24 mouse cellular contexts compared by ENCODE assay signal in genomic region chr4:156209963-156210635, GRCm38 (mm10). TPM values are rescaled to one million over a fixed set of nuclear protein-coding genes. Genes with fewer than 3 reads are reported as not detected.
DNase-seq lines count a peak whose midpoint lies in the region; ATAC-seq and TF ChIP-seq lines count a peak whose summit lies in the region.
"Had no signal": no experiment of that assay in that cellular context is flagged by ENCODE, and none has a peak within 500 bp of the region (broad histone marks: within the 10 kb centered on the region; RNA-seq: fewer than 3 reads in every experiment).

No protein-coding gene starts in this region.

- peak; percentile 55; the same call in 1 of the 2 replicates for ATAC-seq in frontal cortex, adult (ENCODE audit: low TSS enrichment)
- no peak for ATAC-seq in liver, postnatal 0 days
- ATAC-seq in granulocyte monocyte progenitor cell, adult 5-6 weeks (replicated peaks; ENCODE audit: poor library complexity, severe bottlenecking) = peak; percentile 86
- 0 out of 2 replicates have a peak, but pooled peaks have one; percentile 18 for ATAC-seq in neutrophil, adult 5-6 weeks (ENCODE audit: extremely low read depth, insufficient number of reproducible peaks, low FRiP score, poor library complexity, severe bottlenecking)
- ATAC-seq: forebrain, embryonic 13.5 days; forebrain, embryonic 16.5 days; intestine, postnatal 0 days; Patski had no signal

- DNase-seq in frontal cortex, postnatal 36 days (ENCODE audit: low spot score in 2 of 2) = no peak
- DNase-seq in liver, postnatal 0 days = no peak
- no peak for DNase-seq in liver
- DNase-seq in heart, postnatal 4 days = no peak
- no peak for DNase-seq in thymus, postnatal 25 days
- DNase-seq: adrenal gland, postnatal 10 days; adrenal gland, postnatal 36 days; cerebellum, adult 18-20 months; cerebellum, adult 9-10 months; cerebellum, postnatal 14 days; gastrocnemius, postnatal 25 days; heart, postnatal 10 days; heart, postnatal 36 days had no signal

- TF ChIP-seq EP300 in liver, postnatal 0 days (IDR thresholded peaks at IDR 0.05; ENCODE audit: low read depth) = no peak

- peaks cover 3% of the 10 kb centered on the region for H3K27me3 ChIP-seq in liver, postnatal 0 days (ENCODE audit: insufficient read depth, low read length)
- H3K27me3 ChIP-seq: forebrain, embryonic 13.5 days; hindbrain, embryonic 15.5 days; Patski had no signal

- no peaks in the 10 kb centered on the region for H3K9me3 ChIP-seq in liver, postnatal 0 days (ENCODE audit: low read length)
- H3K9me3 ChIP-seq: embryonic facial prominence, embryonic 13.5 days; forebrain, embryonic 13.5 days; hindbrain, embryonic 15.5 days had no signal

- TF ChIP-seq CTCF in liver, postnatal 0 days (IDR thresholded peaks at IDR 0.05; ENCODE audit: low read depth) = no peak

- peak overlapping the region; percentile 50; the same call in 1 of the 2 replicates for H3K27ac ChIP-seq in liver, postnatal 0 days (ENCODE audit: low read depth)
- H3K27ac ChIP-seq: embryonic facial prominence, embryonic 13.5 days; forebrain, embryonic 13.5 days; hindbrain, embryonic 15.5 days had no signal

- H3K4me3 ChIP-seq in liver, postnatal 0 days (ENCODE audit: low read depth, low read length) = no peak overlapping the region
- H3K4me3 ChIP-seq: embryonic facial prominence, embryonic 13.5 days; erythroblast, embryonic 14.5 days; forebrain, embryonic 13.5 days; hindbrain, embryonic 15.5 days had no signal

- H3K4me2 ChIP-seq in liver, postnatal 0 days (ENCODE audit: low read depth, low read length) = peak overlapping the region; percentile 40
- H3K4me2 ChIP-seq: embryonic facial prominence, embryonic 13.5 days; forebrain, embryonic 13.5 days; heart, embryonic 11.5 days; hindbrain, embryonic 15.5 days had no signal

- WGBS in liver, postnatal 0 days (ENCODE audit: insufficient replicate concordance) = 52% methylated on average over 13 of the region's 13 CpGs

- no peaks in the 10 kb centered on the region for H3K36me3 ChIP-seq in liver, postnatal 0 days (replicated peaks; ENCODE audit: insufficient read depth, low read length)
- H3K36me3 ChIP-seq: embryonic facial prominence, embryonic 13.5 days; hindbrain, embryonic 15.5 days had no signal

- no peak overlapping the region for H3K9ac ChIP-seq in liver, postnatal 0 days (replicated peaks)
- H3K9ac ChIP-seq: embryonic facial prominence, embryonic 13.5 days; forebrain, embryonic 13.5 days; hindbrain, embryonic 15.5 days had no signal

- H3K4me1 ChIP-seq in liver, postnatal 0 days (ENCODE audit: insufficient read depth) = no peaks in the 10 kb centered on the region
- H3K4me1 ChIP-seq: embryonic facial prominence, embryonic 13.5 days; hindbrain, embryonic 15.5 days had no signal

RNA-seq across cellular contexts. Expression of gene Perm1, which starts 5.6 kb away (rescaled TPM):
- 0.08 and 0.19 TPM in 2 replicates for polyA plus RNA-seq in liver, postnatal 0 days (2015; fragmentation: Nextera tagmentation; extraction: Ambion mirVana)
- not detected in 2 replicates for total RNA-seq in granulocyte monocyte progenitor cell, adult 5-6 weeks (2014; fragmentation: Nextera tagmentation)
- total RNA-seq in granulocyte monocyte progenitor cell, adult 5-6 weeks (2017) = 0.05 TPM in 1 of 2 replicates, not detected in the other
- total RNA-seq in neutrophil, adult 5-6 weeks (2017) = 1.4 and 1.7 TPM in 2 replicates
- total RNA-seq in heart, postnatal 4 days (2021) = 100 to 1,000 TPM in 1 of 2 experiments, 10 to 100 TPM in 1; 91.2 to 106 TPM
- polyA plus RNA-seq: erythroblast, embryonic 14.5 days had no signal

RNA-seq across cellular contexts. Expression of gene AW011738, which starts 7.0 kb away (rescaled TPM):
- 1.7 and 1.9 TPM in 2 replicates for polyA plus RNA-seq in liver, postnatal 0 days (2015; fragmentation: Nextera tagmentation; extraction: Ambion mirVana)
- 1.5 and 2.1 TPM in 2 replicates for total RNA-seq in granulocyte monocyte progenitor cell, adult 5-6 weeks (2014; fragmentation: Nextera tagmentation)
- 0.26 and 0.43 TPM in 2 replicates for total RNA-seq in granulocyte monocyte progenitor cell, adult 5-6 weeks (2017)
- 17.6 and 20.4 TPM in 2 replicates for total RNA-seq in neutrophil, adult 5-6 weeks (2017)
- total RNA-seq in heart, postnatal 4 days (2021) = 1 to 10 TPM; 7.6 to 7.7 TPM

RNA-seq across cellular contexts. Expression of gene Isg15, which starts 9.5 kb away (rescaled TPM):
- polyA plus RNA-seq in liver, postnatal 0 days (2015; fragmentation: Nextera tagmentation; extraction: Ambion mirVana) = 33.0 and 39.8 TPM in 2 replicates
- total RNA-seq in granulocyte monocyte progenitor cell, adult 5-6 weeks (2014; fragmentation: Nextera tagmentation) = 4.6 and 11.1 TPM in 2 replicates
- 1.2 TPM in 1 of 2 replicates, not detected in the other for total RNA-seq in granulocyte monocyte progenitor cell, adult 5-6 weeks (2017)
- total RNA-seq in neutrophil, adult 5-6 weeks (2017) = 30.3 and 40.1 TPM in 2 replicates
- total RNA-seq in heart, postnatal 4 days (2021) = 1 to 10 TPM; 1.3 to 1.4 TPM

RNA-seq across cellular contexts. Expression of gene Agrn, which starts 12.8 kb away (rescaled TPM):
- 4.4 and 5.2 TPM in 2 replicates for polyA plus RNA-seq in liver, postnatal 0 days (2015; fragmentation: Nextera tagmentation; extraction: Ambion mirVana)
- 1.1 and 8.9 TPM in 2 replicates for total RNA-seq in granulocyte monocyte progenitor cell, adult 5-6 weeks (2014; fragmentation: Nextera tagmentation)
- total RNA-seq in granulocyte monocyte progenitor cell, adult 5-6 weeks (2017) = 1.2 and 2.1 TPM in 2 replicates
- total RNA-seq in neutrophil, adult 5-6 weeks (2017) = 7.9 and 9.8 TPM in 2 replicates
- total RNA-seq in heart, postnatal 4 days (2021) = 100 to 1,000 TPM; 112 TPM

RNA-seq across cellular contexts. Expression of gene Plekhn1, which starts 24.6 kb away (rescaled TPM):
- polyA plus RNA-seq in liver, postnatal 0 days (2015; fragmentation: Nextera tagmentation; extraction: Ambion mirVana) = 2.0 and 2.3 TPM in 2 replicates
- total RNA-seq in granulocyte monocyte progenitor cell, adult 5-6 weeks (2014; fragmentation: Nextera tagmentation) = 24.3 and 36.5 TPM in 2 replicates
- total RNA-seq in granulocyte monocyte progenitor cell, adult 5-6 weeks (2017) = 12.2 and 13.4 TPM in 2 replicates
- 22.8 and 23.6 TPM in 2 replicates for total RNA-seq in neutrophil, adult 5-6 weeks (2017)
- total RNA-seq in heart, postnatal 4 days (2021) = 10 to 100 TPM in 1 of 2 experiments, 1 to 10 TPM in 1; 9.1 to 10.2 TPM

Comparison
In these comparisons a context has a peak if more than half of its experiments do, and no peak if none do; other contexts are left out.
1. RNA of gene Perm1, which starts 5.6 kb away (total RNA-seq): 91.2 to 106 TPM in heart, postnatal 4 days; 1.4 to 1.7 TPM in neutrophil, adult 5-6 weeks and 0.05 TPM in granulocyte monocyte progenitor cell, adult 5-6 weeks; every median in the first group is over 10 times any median in the second.